Mouse (Mus musculus): Measurements from ENCODE around the gene Cfl2. TPM values are rescaled to one million over a fixed set of nuclear protein-coding genes. Genes with fewer than 3 reads are reported as not detected.
"Not testable (repeated sequence)": the region's sequence is repeated elsewhere in the genome, so short reads cannot be mapped to it uniquely, and the experiment has no call there.

The Cfl2 gene
- total RNA-seq, 1 experiment = 50.9 TPM

DNA sequence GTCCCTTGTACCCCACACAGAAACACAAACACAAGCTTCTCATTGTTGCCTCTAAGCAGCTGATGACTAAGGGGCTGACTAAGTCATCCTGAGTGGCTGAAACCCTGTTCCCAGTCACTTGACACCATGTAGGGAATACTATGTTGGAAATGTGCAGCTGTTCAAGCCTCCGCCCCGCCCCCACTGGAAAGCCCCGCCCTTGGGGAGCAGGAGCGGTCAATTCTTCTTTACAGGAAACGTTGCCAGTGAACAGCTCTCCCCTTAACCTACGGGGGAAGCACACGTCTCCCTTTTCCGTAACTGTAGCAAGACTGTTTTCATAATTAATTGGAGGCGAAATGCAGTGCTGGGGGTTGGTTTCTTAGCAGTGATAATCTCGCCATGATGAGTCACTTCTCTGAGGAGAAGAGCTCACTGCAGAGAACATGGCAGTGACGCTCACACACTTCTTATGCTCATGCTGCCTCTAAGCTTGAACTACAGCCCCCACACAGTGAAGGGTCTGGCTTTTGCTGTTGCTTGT, 27.7 kb downstream of the Cfl2 start:
- H3K9ac ChIP-seq (ENCODE audit: insufficient read depth, low read depth, low read length, poor library complexity, severe bottlenecking) = peak overlapping the region; percentile 28; the same call in 1 of the 2 replicates
- in situ Hi-C loops (cut with MboI; ENCODE audit: low sequenced_read_pairs in 2 of 2, unreplicated experiment in 2 of 2) = no loop called here

DNA sequence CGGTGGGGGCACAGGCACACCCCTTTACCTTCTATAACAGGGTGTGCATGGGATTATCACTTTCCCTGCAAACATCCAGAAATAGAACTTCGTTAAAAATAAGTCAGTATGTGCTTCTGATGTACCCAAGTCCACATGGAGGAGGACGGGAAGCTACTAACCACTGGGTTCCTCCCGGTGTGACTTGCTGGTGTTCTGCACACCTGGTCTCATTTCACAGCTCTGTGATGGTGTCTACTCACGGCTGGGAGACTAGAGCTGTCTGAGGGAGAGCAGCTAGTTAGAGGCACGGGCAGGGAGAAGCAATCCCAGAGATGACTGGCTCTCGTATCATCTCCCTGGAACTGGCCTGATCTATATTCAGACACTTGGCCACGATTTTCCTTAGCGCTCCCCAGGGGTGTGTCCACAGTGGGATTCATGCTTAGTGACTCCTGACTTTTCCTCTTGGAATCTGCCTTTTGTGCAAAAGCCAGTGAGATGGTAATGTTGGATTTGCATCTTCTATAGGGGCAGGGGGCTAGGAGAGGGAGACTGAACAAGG, 28.7 kb downstream of the Cfl2 start:
- no peak overlapping the region for H3K4me3 ChIP-seq (ENCODE audit: insufficient read depth in 1 of 2, low read depth in 1 of 2, low read length in 2 of 2, poor library complexity in 1 of 2, severe bottlenecking in 1 of 2)
- H3K4me1 ChIP-seq (ENCODE audit: control insufficient read depth in 2 of 2, insufficient read depth in 2 of 2, low read length in 2 of 2, poor library complexity in 1 of 2) = peaks cover 7 to 11% of the 10 kb centered on the region in 2 experiments
- TF ChIP-seq ZC3H11A (IDR thresholded peaks at IDR 0.05; ENCODE audit: borderline replicate concordance, low read depth, low read length) (no peak), HCFC1 (IDR thresholded peaks at IDR 0.05; ENCODE audit: borderline replicate concordance, insufficient read depth, low read length) (no peak), MAFK (IDR thresholded peaks at IDR 0.05; ENCODE audit: insufficient read depth, low read depth, low read length) (no peak), CHD2 (IDR thresholded peaks at IDR 0.05; ENCODE audit: low read depth, low read length) (no peak), ZNF384 (IDR thresholded peaks at IDR 0.05; ENCODE audit: low read depth, low read length) (no peak)
- H3K9me3 ChIP-seq (ENCODE audit: control insufficient read depth, insufficient read depth, low read depth, low read length) = no peaks in the 10 kb centered on the region
- no peak overlapping the region for H3K27ac ChIP-seq (ENCODE audit: insufficient read depth, low read depth, low read length, poor library complexity, severe bottlenecking)
- in situ Hi-C loops (cut with MboI; ENCODE audit: low sequenced_read_pairs in 2 of 2, unreplicated experiment in 2 of 2) = no loop called here
- no peaks in the 10 kb centered on the region for H3K36me3 ChIP-seq (ENCODE audit: control insufficient read depth, insufficient read depth, low read length, poor library complexity, severe bottlenecking)
- no peak for DNase-seq (ENCODE audit: low read depth, low spot score)
- no peak overlapping the region for H3K9ac ChIP-seq (ENCODE audit: insufficient read depth, low read depth, low read length, poor library complexity, severe bottlenecking)

More for the DNA sequence above, 27.7 kb downstream of the Cfl2 start:
- TF ChIP-seq MAFK (IDR thresholded peaks at IDR 0.05; ENCODE audit: insufficient read depth, low read depth, low read length) = peak; percentile 52
- TF ChIP-seq ZC3H11A (IDR thresholded peaks at IDR 0.05; ENCODE audit: borderline replicate concordance, low read depth, low read length) = no peak
- peaks cover 7 to 11% of the 10 kb centered on the region in 2 experiments for H3K4me1 ChIP-seq (ENCODE audit: control insufficient read depth in 2 of 2, insufficient read depth in 2 of 2, low read length in 2 of 2, poor library complexity in 1 of 2)
- no peak overlapping the region for H3K27ac ChIP-seq (ENCODE audit: insufficient read depth, low read depth, low read length, poor library complexity, severe bottlenecking)
- H3K36me3 ChIP-seq (ENCODE audit: control insufficient read depth, insufficient read depth, low read length, poor library complexity, severe bottlenecking) = no peaks in the 10 kb centered on the region
- no peaks in the 10 kb centered on the region for H3K9me3 ChIP-seq (ENCODE audit: control insufficient read depth, insufficient read depth, low read depth, low read length)
- H3K4me3 ChIP-seq (ENCODE audit: insufficient read depth in 1 of 2, low read depth in 1 of 2, low read length in 2 of 2, poor library complexity in 1 of 2, severe bottlenecking in 1 of 2) = peak overlapping the region; percentile 11 to 49; a peak in 3 of 4 replicates
- peak; percentile 71 for DNase-seq (ENCODE audit: low read depth, low spot score)

DNA sequence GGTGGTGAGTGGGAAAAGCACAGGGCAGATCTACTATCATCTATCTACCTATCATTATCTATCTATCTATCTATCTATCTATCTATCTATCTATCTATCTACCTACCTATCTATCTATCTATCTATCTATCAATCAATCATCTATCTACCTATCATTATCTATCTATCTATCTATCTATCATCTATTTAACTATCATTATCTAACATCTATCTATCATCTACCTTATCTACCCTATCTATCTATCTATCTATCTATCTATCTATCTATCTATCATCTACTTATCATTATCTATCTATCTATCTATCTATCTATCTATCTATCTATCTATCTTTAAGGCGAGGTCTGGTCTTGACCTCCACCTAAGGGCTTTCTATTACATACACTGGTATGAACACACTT, 30.8 kb downstream of the Cfl2 start:
- H3K27ac ChIP-seq (ENCODE audit: insufficient read depth, low read depth, low read length, poor library complexity, severe bottlenecking); H3K36me3 ChIP-seq (ENCODE audit: control insufficient read depth, insufficient read depth, low read length, poor library complexity, severe bottlenecking); H3K9me3 ChIP-seq (ENCODE audit: control insufficient read depth, insufficient read depth, low read depth, low read length); H3K4me3 ChIP-seq (ENCODE audit: insufficient read depth in 1 of 2, low read depth in 1 of 2, low read length in 2 of 2, poor library complexity in 1 of 2, severe bottlenecking in 1 of 2); DNase-seq (ENCODE audit: low read depth, low spot score); in situ Hi-C loops (cut with MboI; ENCODE audit: low sequenced_read_pairs in 2 of 2, unreplicated experiment in 2 of 2); H3K9ac ChIP-seq (ENCODE audit: insufficient read depth, low read depth, low read length, poor library complexity, severe bottlenecking): not testable (repeated sequence)
- H3K4me1 ChIP-seq (ENCODE audit: control insufficient read depth in 2 of 2, insufficient read depth in 2 of 2, low read length in 2 of 2, poor library complexity in 1 of 2) = peaks cover 7 to 11% of the 10 kb centered on the region in 2 experiments

DNA sequence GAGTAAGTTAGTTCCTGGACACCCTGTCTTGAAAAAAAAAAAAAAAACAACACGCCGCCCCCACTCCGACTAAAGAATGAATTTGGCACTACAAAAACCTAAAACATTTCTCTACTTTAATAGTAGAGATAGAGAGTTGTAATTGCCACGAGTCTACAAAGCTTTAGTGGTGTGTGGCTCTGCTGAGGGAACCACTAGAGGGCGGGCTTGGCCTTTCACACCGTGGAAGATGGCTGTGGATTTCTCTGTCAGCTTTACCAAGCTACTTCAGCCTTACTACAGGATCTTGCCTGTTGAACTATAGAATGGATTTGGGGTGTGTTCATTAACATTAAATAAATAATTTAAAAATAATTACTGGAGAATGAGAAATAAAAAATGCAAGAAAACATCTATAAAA, 32.1 kb downstream of the Cfl2 start:
- Histone ChIP-seq H3K36me3 (ENCODE audit: control insufficient read depth, insufficient read depth, low read length, poor library complexity, severe bottlenecking) (no peaks in the 10 kb centered on the region), H3K9me3 (ENCODE audit: control insufficient read depth, insufficient read depth, low read depth, low read length) (no peaks in the 10 kb centered on the region), H3K27ac (ENCODE audit: insufficient read depth, low read depth, low read length, poor library complexity, severe bottlenecking) (no peak overlapping the region), H3K4me3 (ENCODE audit: insufficient read depth in 1 of 2, low read depth in 1 of 2, low read length in 2 of 2, poor library complexity in 1 of 2, severe bottlenecking in 1 of 2) (no peak overlapping the region), H3K4me1 (ENCODE audit: control insufficient read depth in 2 of 2, insufficient read depth in 2 of 2, low read length in 2 of 2, poor library complexity in 1 of 2) (peaks cover 5 to 11% of the 10 kb centered on the region in 2 experiments), H3K9ac (ENCODE audit: insufficient read depth, low read depth, low read length, poor library complexity, severe bottlenecking) (no peak overlapping the region)
- DNase-seq (ENCODE audit: low read depth, low spot score) = peak; percentile 63
- TF ChIP-seq ZC3H11A (IDR thresholded peaks at IDR 0.05; ENCODE audit: borderline replicate concordance, low read depth, low read length) (peak; percentile 83), ZNF384 (IDR thresholded peaks at IDR 0.05; ENCODE audit: low read depth, low read length) (no peak)
- in situ Hi-C loops (cut with MboI; ENCODE audit: low sequenced_read_pairs in 2 of 2, unreplicated experiment in 2 of 2) = no loop called here

DNA sequence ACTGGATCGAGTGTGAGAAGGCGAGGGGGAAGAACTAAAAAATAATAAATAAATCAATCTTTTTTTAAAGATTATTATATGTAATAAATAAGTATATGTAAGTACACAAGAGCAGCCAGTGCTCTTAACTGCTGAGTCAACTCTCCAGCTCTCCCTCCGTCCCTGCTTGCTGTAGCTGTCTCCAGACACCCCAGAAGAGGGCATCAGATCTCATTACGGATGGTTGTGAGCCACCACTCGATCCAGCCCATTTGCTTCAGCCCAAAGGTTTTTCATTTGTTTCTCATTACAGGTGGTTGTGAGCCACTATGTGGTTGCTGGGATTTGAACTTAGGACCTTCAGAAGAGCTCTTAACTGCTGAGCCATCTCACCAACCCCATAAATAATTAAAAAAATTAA, 32.8 kb downstream of the Cfl2 start:
- Histone ChIP-seq H3K4me3 (ENCODE audit: insufficient read depth in 1 of 2, low read depth in 1 of 2, low read length in 2 of 2, poor library complexity in 1 of 2, severe bottlenecking in 1 of 2) (no peak overlapping the region), H3K9me3 (ENCODE audit: control insufficient read depth, insufficient read depth, low read depth, low read length) (no peaks in the 10 kb centered on the region), H3K4me1 (ENCODE audit: control insufficient read depth in 2 of 2, insufficient read depth in 2 of 2, low read length in 2 of 2, poor library complexity in 1 of 2) (peaks cover 2 to 6% of the 10 kb centered on the region in 2 experiments; a peak in 3 of 4 replicates), H3K27ac (ENCODE audit: insufficient read depth, low read depth, low read length, poor library complexity, severe bottlenecking) (no peak overlapping the region), H3K9ac (ENCODE audit: insufficient read depth, low read depth, low read length, poor library complexity, severe bottlenecking) (no peak overlapping the region), H3K36me3 (ENCODE audit: control insufficient read depth, insufficient read depth, low read length, poor library complexity, severe bottlenecking) (no peaks in the 10 kb centered on the region)
- no peak for DNase-seq (ENCODE audit: low read depth, low spot score)
- TF ChIP-seq ZC3H11A (IDR thresholded peaks at IDR 0.05; ENCODE audit: borderline replicate concordance, low read depth, low read length) (no peak), CHD2 (IDR thresholded peaks at IDR 0.05; ENCODE audit: low read depth, low read length) (no peak), HCFC1 (IDR thresholded peaks at IDR 0.05; ENCODE audit: borderline replicate concordance, insufficient read depth, low read length) (no peak), MAFK (IDR thresholded peaks at IDR 0.05; ENCODE audit: insufficient read depth, low read depth, low read length) (no peak), ZNF384 (IDR thresholded peaks at IDR 0.05; ENCODE audit: low read depth, low read length) (no peak)
- in situ Hi-C loops (cut with MboI; ENCODE audit: low sequenced_read_pairs in 2 of 2, unreplicated experiment in 2 of 2) = no loop called here
